Mouse (Mus musculus): ENCODE measurements around the gene Exosc7. TPM values are rescaled to one million over a fixed set of nuclear protein-coding genes. Genes with fewer than 3 reads are reported as not detected.

Gene Exosc7
- 48.8 and 52.1 TPM in 2 replicates for polyA plus RNA-seq (2015; fragmentation: Nextera tagmentation; extraction: Ambion mirVana)

GRCm38 (mm10) chr9:123112805-123113521 is at the start of gene Exosc7, which contains the start of gene Zdhhc3:
TSS of gene Exosc7 (plus strand) at chr9:123113215.
TSS of gene Zdhhc3 (minus strand) at chr9:123113205.
- Histone ChIP-seq H3K36me3 (replicated peaks; ENCODE audit: insufficient read depth, low read length) (peaks cover 3% of the 10 kb centered on the region; the same call in 1 of the 2 replicates), H3K27ac (ENCODE audit: low read depth) (peak within 1 kb of the TSS; percentile 96), H3K4me3 (ENCODE audit: low read depth, low read length) (peak within 1 kb of the TSS; percentile 97), H3K4me2 (ENCODE audit: low read depth, low read length) (peak within 1 kb of the TSS; percentile 92), H3K9me3 (ENCODE audit: low read length) (no peaks in the 10 kb centered on the region), H3K27me3 (ENCODE audit: insufficient read depth, low read length) (no peaks in the 10 kb centered on the region), H3K9ac (replicated peaks) (peak within 1 kb of the TSS; percentile 92), H3K4me1 (ENCODE audit: insufficient read depth) (peaks cover 34% of the 10 kb centered on the region)
- under 1% methylated on average over 76 of the region's 79 CpGs for WGBS (ENCODE audit: insufficient replicate concordance)
- TF ChIP-seq EP300 (IDR thresholded peaks at IDR 0.05; ENCODE audit: low read depth): no peak
- no peak for TF ChIP-seq CTCF (IDR thresholded peaks at IDR 0.05; ENCODE audit: low read depth)
- ATAC-seq (peak; percentile 97), DNase-seq (peak; percentile 91)

- Histone ChIP-seq H3K36me3 (replicated peaks; ENCODE audit: insufficient read depth, low read length) (peaks cover 52% of the 10 kb centered on the region), H3K4me1 (ENCODE audit: insufficient read depth) (no peaks in the 10 kb centered on the region), H3K27ac (ENCODE audit: low read depth) (no peak overlapping the region), H3K9me3 (ENCODE audit: low read length) (no peaks in the 10 kb centered on the region), H3K27me3 (ENCODE audit: insufficient read depth, low read length) (no peaks in the 10 kb centered on the region), H3K4me2 (ENCODE audit: low read depth, low read length) (no peak overlapping the region), H3K4me3 (ENCODE audit: low read depth, low read length) (no peak overlapping the region), H3K9ac (replicated peaks) (no peak overlapping the region)
- WGBS (ENCODE audit: insufficient replicate concordance): 68% methylated on average over 5 of the region's 5 CpGs
- DNase-seq: no peak
- TF ChIP-seq CTCF (IDR thresholded peaks at IDR 0.05; ENCODE audit: low read depth) (no peak), EP300 (IDR thresholded peaks at IDR 0.05; ENCODE audit: low read depth) (no peak)
- ATAC-seq: peak; percentile 61
These were observed 33.9 kb upstream of the Exosc7 start for GRCm38 (mm10) chr9:123079149-123079548.

GRCm38 (mm10) chr9:123080355-123080754 is 32.7 kb upstream of the Exosc7 start:
- ATAC-seq (no peak), DNase-seq (no peak)
- Histone ChIP-seq H3K4me2 (ENCODE audit: low read depth, low read length) (no peak overlapping the region), H3K27ac (ENCODE audit: low read depth) (no peak overlapping the region), H3K4me1 (ENCODE audit: insufficient read depth) (no peaks in the 10 kb centered on the region), H3K9me3 (ENCODE audit: low read length) (no peaks in the 10 kb centered on the region), H3K27me3 (ENCODE audit: insufficient read depth, low read length) (no peaks in the 10 kb centered on the region), H3K36me3 (replicated peaks; ENCODE audit: insufficient read depth, low read length) (peaks cover 57% of the 10 kb centered on the region), H3K4me3 (ENCODE audit: low read depth, low read length) (no peak overlapping the region), H3K9ac (replicated peaks) (no peak overlapping the region)
- TF ChIP-seq EP300 (IDR thresholded peaks at IDR 0.05; ENCODE audit: low read depth) (no peak), CTCF (IDR thresholded peaks at IDR 0.05; ENCODE audit: low read depth) (no peak)
- WGBS (ENCODE audit: insufficient replicate concordance): 88% methylated on average over 7 of the region's 7 CpGs

GRCm38 (mm10) chr9:123080796-123081195 is 32.2 kb upstream of the Exosc7 start:
- H3K4me2 ChIP-seq (ENCODE audit: low read depth, low read length): no peak overlapping the region
- DNase-seq (no peak), ATAC-seq (no peak)
- TF ChIP-seq CTCF (IDR thresholded peaks at IDR 0.05; ENCODE audit: low read depth) (no peak), EP300 (IDR thresholded peaks at IDR 0.05; ENCODE audit: low read depth) (no peak)
- 86% methylated on average over 1 of the region's 1 CpGs for WGBS (ENCODE audit: insufficient replicate concordance)
- H3K27me3 ChIP-seq (ENCODE audit: insufficient read depth, low read length): no peaks in the 10 kb centered on the region
- no peak overlapping the region for H3K27ac ChIP-seq (ENCODE audit: low read depth)
- 0 out of 2 replicates have a peak, but pooled peaks cover under 1% of the 10 kb centered on the region for H3K4me1 ChIP-seq (ENCODE audit: insufficient read depth)
- no peaks in the 10 kb centered on the region for H3K9me3 ChIP-seq (ENCODE audit: low read length)
- H3K36me3 ChIP-seq (replicated peaks; ENCODE audit: insufficient read depth, low read length): peaks cover 61% of the 10 kb centered on the region
- no peak overlapping the region for H3K9ac ChIP-seq (replicated peaks)
- H3K4me3 ChIP-seq (ENCODE audit: low read depth, low read length): no peak overlapping the region

GRCm38 (mm10) chr9:123085373-123085772 is 27.6 kb upstream of the Exosc7 start:
- Histone ChIP-seq H3K9ac (replicated peaks) (no peak overlapping the region), H3K4me3 (ENCODE audit: low read depth, low read length) (no peak overlapping the region), H3K4me1 (ENCODE audit: insufficient read depth) (0 out of 2 replicates have a peak, but pooled peaks cover 2% of the 10 kb centered on the region), H3K36me3 (replicated peaks; ENCODE audit: insufficient read depth, low read length) (peaks cover 78% of the 10 kb centered on the region), H3K9me3 (ENCODE audit: low read length) (no peaks in the 10 kb centered on the region), H3K27me3 (ENCODE audit: insufficient read depth, low read length) (no peaks in the 10 kb centered on the region), H3K4me2 (ENCODE audit: low read depth, low read length) (no peak overlapping the region), H3K27ac (ENCODE audit: low read depth) (no peak overlapping the region)
- TF ChIP-seq CTCF (IDR thresholded peaks at IDR 0.05; ENCODE audit: low read depth) (no peak), EP300 (IDR thresholded peaks at IDR 0.05; ENCODE audit: low read depth) (no peak)
- ATAC-seq (no peak), DNase-seq (no peak)
- WGBS (ENCODE audit: insufficient replicate concordance): 63% methylated on average over 1 of the region's 1 CpGs

- 22% methylated on average over 3 of the region's 3 CpGs for WGBS (ENCODE audit: insufficient replicate concordance)
- H3K36me3 ChIP-seq (replicated peaks; ENCODE audit: insufficient read depth, low read length): peaks cover 64% of the 10 kb centered on the region
These were observed 25.5 kb upstream of the Exosc7 start for GRCm38 (mm10) chr9:123087558-123087957.

More at GRCm38 (mm10) chr9:123087558-123087957, 25.5 kb upstream of the Exosc7 start:
- H3K4me2 ChIP-seq (ENCODE audit: low read depth, low read length): no peak overlapping the region
- ATAC-seq (no peak), DNase-seq (no peak)
- H3K27ac ChIP-seq (ENCODE audit: low read depth): no peak overlapping the region
- 0 out of 2 replicates have a peak, but pooled peaks cover 2% of the 10 kb centered on the region for H3K4me1 ChIP-seq (ENCODE audit: insufficient read depth)
- no peak overlapping the region for H3K9ac ChIP-seq (replicated peaks)
- no peaks in the 10 kb centered on the region for H3K27me3 ChIP-seq (ENCODE audit: insufficient read depth, low read length)
- no peak overlapping the region for H3K4me3 ChIP-seq (ENCODE audit: low read depth, low read length)
- H3K9me3 ChIP-seq (ENCODE audit: low read length): no peaks in the 10 kb centered on the region
- TF ChIP-seq CTCF (IDR thresholded peaks at IDR 0.05; ENCODE audit: low read depth) (no peak), EP300 (IDR thresholded peaks at IDR 0.05; ENCODE audit: low read depth) (peak; percentile 53; the same call in 1 of the 2 replicates)

Data from liver, postnatal 0 days (tissue).